Mouse (Mus musculus): Measurements from ENCODE around the gene Olfr44.

Gene Olfr44

GRCm38 (mm10) chr9:39493895-39494294, at the start of gene Olfr44:
TSS of gene Olfr44 (minus strand) at chr9:39493995.
- no peak for DNase-seq (ENCODE audit: low read depth, low spot score)

- no peak for DNase-seq (ENCODE audit: low read depth, low spot score)
Observed at GRCm38 (mm10) chr9:39523616-39524285, 30.0 kb upstream of the Olfr44 start.

GRCm38 (mm10) chr9:39518595-39518994, 24.8 kb upstream of the Olfr44 start:
- DNase-seq (ENCODE audit: low read depth, low spot score), result no peak

GRCm38 (mm10) chr9:39515531-39515930, 21.7 kb upstream of the Olfr44 start, which contains the start of gene Olfr957:
TSS of gene Olfr957 (minus strand) at chr9:39515809.
- DNase-seq (ENCODE audit: low read depth, low spot score), result no peak

GRCm38 (mm10) chr9:39509412-39509811, 15.6 kb upstream of the Olfr44 start:
- no peak for DNase-seq (ENCODE audit: low read depth, low spot score)

- DNase-seq (ENCODE audit: low read depth, low spot score), result no peak
Observed at GRCm38 (mm10) chr9:39508998-39509397, 15.2 kb upstream of the Olfr44 start.

GRCm38 (mm10) chr9:39471844-39472243, 22.0 kb downstream of the Olfr44 start, which contains the start of gene Olfr955:
TSS of gene Olfr955 (minus strand) at chr9:39471944.
- DNase-seq (ENCODE audit: low read depth, low spot score), result no peak

GRCm38 (mm10) chr9:39456401-39456800, 37.4 kb downstream of the Olfr44 start, which contains the start of gene Olfr954:
TSS of gene Olfr954 (plus strand) at chr9:39456701.
- no peak for DNase-seq (ENCODE audit: low read depth, low spot score)

Data from CD4-positive, CD25-positive, alpha-beta regulatory T cell, adult 2 months (primary cell).